Mouse (Mus musculus) hindlimb bud, embryonic 11.5 days (tissue): ENCODE data around the gene Ehbp1.

Experiments
- DNase-seq: peaks from one replicate; pipeline ENCODE4 v3.0.0-alpha.2; 2012; ENCODE audit warnings: low read depth, low spot score; ENCODE audit errors: extremely low spot score

Gene Ehbp1

GRCm38 (mm10) chr11:22002783-22003340 is 339.2 kb downstream of the Ehbp1 start, which contains the start of gene Otx1:
Otx1 (minus strand) TSS chr11:22002897.
- DNase-seq: no peak

DNA sequence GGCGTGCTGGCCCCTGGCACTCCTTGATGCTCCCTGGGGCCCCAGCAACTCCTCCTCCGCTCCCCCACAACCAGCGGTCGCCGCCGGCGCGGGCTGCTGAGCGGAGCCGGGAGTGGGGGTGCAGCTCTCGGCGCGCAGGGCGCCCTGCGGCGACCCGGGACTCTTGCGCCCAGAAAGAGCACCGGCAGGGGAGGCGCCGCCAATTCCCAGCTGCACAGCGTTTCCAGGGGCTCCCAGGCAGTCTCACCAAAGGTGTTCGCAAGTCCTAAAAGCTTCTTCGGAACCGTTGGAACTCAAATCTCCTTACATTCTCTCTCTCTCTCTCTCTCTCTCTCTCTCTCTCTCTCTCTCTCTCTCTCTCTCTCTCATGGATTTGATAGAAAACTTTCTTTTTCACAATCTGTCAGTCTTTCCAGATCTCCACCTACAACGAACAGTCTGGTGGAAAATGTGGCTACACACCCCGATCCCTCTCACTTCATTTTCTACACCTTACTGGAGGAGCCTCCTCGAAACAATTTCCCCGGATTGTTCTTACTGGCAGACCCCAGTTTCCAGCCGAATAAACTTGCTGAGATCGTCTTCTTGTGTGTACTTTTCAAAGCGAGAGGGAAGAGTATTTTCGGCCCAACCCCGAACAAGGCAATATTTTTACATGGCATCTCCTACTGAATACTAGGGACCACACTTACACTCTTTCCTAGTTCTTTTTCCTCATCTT is 339.9 kb downstream of the Ehbp1 start:
- no peak for DNase-seq

GRCm38 (mm10) chr11:22001321-22002061 is 340.6 kb downstream of the Ehbp1 start:
- no peak for DNase-seq

DNA sequence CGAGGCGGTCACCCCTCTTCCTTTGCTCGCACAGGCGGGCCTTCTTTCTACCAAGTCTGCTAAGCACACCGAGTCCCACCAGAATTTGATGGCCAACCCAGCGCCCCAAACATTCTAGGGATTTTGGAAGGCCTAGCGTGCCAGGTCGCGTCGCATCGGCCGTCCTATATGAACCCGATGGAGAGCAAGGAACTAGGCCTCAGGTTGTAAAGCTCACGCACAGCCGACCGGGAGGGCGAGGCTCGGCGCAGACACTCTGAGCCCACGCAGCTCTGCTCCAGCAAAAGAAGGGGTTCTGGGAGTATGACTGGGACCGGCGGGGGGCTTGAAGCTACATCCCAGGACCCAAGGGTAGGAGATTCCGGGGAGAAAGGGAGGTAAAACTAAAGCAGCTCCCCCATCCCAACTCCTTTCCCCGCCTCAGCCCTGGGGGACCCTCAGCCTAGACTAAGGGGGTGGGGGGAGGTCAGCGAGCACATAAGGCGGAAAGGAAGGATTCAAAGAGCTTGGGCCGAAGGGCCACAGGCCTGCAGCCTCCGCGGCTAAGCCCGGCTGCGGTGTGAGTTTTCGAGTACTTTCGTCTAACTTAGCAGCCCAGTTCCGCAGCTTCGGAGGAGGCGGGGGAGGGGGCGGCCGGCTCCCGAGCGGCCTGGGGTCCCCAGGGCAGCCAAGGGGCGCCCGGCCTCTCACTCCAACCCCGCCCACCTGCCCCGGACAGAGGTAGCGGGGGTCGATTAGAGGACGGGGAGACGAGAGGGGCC is 341.6 kb downstream of the Ehbp1 start:
- no peak for DNase-seq

- no peak for DNase-seq
Measured at GRCm38 (mm10) chr11:21999396-22000315, 342.4 kb downstream of the Ehbp1 start.

- no peak for DNase-seq
Measured at GRCm38 (mm10) chr11:21998141-21999047, 343.7 kb downstream of the Ehbp1 start.

DNA sequence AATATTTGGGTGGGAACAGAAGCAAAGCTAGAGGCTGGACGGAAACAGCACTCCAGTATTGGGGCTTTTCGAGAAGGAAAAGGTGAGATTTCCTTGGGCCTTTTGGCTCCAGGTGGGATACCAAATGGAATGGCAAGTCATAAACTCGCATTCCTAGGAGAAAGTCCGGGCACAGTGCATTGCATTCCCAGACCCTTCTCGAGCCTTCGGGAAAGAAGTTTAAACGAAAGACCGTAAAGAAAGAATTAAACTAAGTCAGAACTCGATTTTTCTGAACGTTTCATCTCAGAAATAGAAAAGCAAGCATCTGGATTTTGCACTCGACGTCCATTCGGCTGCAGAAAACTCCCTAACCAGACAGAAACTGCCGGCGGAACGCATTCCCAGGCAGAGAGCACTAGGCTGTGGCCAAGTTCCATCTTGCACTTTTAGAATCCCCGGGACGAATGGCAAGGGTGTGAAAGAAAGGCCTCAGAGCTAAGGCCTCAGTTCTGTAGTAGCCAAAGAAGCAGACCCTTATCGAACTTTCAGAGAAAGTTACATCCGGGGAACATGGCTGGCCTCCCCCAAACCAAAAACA is 344.4 kb downstream of the Ehbp1 start:
- no peak for DNase-seq

DNA sequence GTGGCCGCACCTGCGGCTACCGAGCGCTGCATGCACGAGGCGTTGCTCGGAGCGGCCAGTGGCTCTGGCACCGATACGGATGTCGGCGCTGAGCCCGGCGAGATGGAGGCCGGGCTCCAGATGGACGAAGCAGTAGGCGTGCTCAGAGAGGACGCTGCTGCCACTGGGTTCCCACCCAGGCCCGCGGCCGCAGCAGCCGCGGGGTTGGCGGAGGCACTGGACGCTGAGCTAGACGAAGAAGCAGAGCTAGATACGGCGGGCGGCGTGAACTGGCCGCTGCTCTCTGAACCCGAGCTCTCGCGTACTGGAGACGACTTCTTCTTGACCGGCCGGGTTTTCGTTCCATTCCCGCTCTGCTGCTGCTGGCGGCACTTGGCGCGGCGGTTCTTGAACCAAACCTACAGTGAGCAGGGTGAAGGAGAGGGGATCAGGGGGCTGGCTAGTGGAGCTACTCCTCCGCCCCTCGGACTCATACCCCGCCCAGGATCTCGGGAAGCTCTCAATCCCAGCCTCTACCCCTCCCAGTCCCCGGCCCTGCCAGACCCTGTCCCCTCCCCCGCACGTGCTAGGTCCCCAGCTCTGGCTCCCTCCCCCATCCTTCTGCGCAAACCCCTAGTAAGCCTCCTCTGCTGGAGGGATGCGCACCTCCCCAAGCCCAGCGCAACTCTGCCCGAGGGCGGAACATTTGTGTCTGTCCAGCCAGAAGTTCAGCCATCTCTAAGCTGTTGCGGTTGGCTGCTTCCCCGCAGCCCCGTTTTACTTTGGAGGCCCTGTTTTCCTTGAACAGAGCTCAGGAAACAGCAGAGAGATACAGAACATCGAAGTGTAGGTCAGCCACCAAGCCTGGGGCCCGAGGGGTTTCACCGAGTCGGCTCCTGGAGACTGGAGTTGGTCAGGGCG is 345.2 kb downstream of the Ehbp1 start:
- no peak for DNase-seq

- no peak for DNase-seq
Measured at GRCm38 (mm10) chr11:21996325-21996647, 345.8 kb downstream of the Ehbp1 start.

DNA sequence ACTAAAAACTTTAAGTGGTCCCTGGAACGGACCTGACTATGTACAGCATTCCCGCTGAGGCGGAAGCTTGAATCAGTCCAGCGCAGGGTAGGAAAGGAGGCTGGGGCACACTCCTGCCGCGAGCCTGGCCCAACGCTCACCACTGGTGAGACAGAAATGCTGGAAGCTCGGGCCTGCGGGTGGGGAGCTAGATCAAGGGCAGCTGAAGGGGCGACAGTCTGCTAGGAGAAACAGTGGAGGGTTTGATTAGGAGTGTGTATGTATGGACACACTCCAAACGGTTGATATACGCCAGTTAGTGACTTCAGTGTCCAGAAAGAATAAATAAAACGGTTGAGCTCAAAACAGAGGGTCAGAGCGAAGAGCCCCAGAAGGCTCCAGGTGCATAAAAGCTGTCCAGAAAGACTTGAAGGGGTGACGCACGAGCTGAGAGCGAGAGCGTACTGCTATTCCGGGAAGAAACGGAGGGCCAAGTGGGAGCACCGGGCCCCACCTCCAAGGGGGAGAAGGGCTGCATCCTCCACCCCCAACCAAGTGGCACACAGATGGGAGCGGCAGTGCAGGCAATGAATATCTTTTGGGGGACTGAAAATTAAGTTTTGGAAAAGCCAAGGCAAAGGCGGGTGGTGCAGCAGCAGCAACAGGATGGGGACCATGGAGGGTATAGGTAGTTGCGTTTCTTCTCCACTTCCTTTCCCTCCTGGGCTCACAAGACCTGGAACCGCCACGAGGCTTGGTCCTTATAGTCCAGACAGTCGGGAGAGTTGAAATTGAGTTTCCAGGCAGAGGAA is 346.4 kb downstream of the Ehbp1 start:
- no peak for DNase-seq

DNA sequence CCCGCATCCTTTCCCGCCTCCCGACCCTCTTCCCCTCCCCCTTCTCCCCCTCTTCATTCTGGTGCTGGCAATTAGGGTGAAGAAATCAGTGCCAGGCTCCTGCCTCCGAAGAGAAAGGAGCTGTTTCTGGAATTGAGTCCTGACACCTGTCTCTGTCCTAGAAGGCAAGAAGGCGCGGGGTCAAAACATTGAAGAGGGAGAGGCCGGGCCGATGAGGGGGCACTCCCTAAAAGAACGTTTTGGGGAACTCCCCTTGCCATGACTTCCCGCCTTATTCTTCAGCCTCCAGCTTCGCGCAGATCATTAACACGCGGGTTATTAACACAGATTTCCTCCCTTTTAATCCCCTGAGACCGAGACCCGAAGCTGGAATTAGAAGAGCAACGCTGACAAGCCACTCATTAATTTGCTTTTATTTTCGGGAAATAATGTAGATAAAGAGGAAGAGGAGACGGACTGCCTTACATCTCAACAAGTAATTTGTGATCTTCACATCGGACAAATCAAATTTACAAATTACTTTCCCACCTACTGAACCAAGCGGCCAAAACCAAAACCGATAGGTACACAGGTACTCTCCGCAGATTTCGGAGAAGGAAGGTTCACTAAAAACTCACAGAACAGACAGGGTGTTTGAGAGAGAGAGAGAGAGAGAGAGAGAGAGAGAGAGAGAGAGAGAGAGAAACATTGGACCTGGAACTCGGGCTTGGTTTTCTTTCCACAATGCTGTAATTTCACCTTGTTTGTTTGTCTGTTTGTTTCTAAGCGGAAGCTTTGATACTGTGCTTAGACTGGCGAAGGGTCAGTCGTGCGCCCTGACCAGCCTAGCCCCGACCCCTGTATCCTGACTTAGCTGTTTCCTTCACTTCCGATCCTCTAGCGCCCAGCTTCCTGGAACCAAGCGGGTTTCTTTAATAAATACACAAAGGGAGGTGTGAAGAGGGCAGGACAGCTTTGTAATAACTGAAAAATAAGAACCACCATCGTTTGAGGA is 347.4 kb downstream of the Ehbp1 start:
- no peak for DNase-seq

GRCm38 (mm10) chr11:21993597-21994376 is 348.3 kb downstream of the Ehbp1 start:
- no peak for DNase-seq

GRCm38 (mm10) chr11:21992761-21993596 is 349.1 kb downstream of the Ehbp1 start:
- DNase-seq: no peak

- DNase-seq: no peak
Measured at GRCm38 (mm10) chr11:21988398-21988946, 353.6 kb downstream of the Ehbp1 start.
